Mouse (Mus musculus): Measurements from ENCODE around the gene Bpnt1. TPM values are rescaled to one million over a fixed set of nuclear protein-coding genes. Genes with fewer than 3 reads are reported as not detected.
A peak's percentile ranks its signal among the peaks of the same experiment; 100 is the strongest.

Gene Bpnt1
- total and polyA plus RNA-seq, 3 experiments = 3.5 to 13.3 (median 6.1) TPM

- Histone ChIP-seq H3K27me3 (ENCODE audit: insufficient read depth, low read length) (no peaks in the 10 kb centered on the region), H3K9me3 (replicated peaks) (no peaks in the 10 kb centered on the region), H3K4me3 (ENCODE audit: low read depth, low read length) (peak within 1 kb of the TSS; percentile 99), H3K36me3 (replicated peaks) (peaks cover 31% of the 10 kb centered on the region), H3K4me1 (ENCODE audit: insufficient read depth, low read depth, low read length) (peaks cover 22% of the 10 kb centered on the region)
- DNase-seq (ENCODE audit: low spot score) (peak; percentile 83), ATAC-seq (ENCODE audit: extremely low read depth, insufficient number of reproducible peaks, low FRiP score, poor library complexity, severe bottlenecking) (peak; percentile 90)
- TF ChIP-seq CTCF (IDR thresholded peaks at IDR 0.05; ENCODE audit: low read depth, low read length) (no peak), TAL1 (conservative IDR thresholded peaks at IDR 0.05; ENCODE audit: low read depth, low read length) (no peak), GATA2 (IDR thresholded peaks at IDR 0.05; ENCODE audit: borderline replicate concordance, low read depth, low read length) (no peak), GATA1 (IDR thresholded peaks at IDR 0.05; ENCODE audit: borderline replicate concordance, low read length) (no peak), POLR2AphosphoS5 (IDR thresholded peaks at IDR 0.05; ENCODE audit: insufficient replicate concordance, low read depth, low read length) (no peak)
These were observed 30.9 kb downstream of the Bpnt1 start, which contains the start of gene Eprs for GRCm38 (mm10) chr1:185362677-185363520. Gene Eprs, plus strand, starts transcription at chr1:185363044.

GRCm38 (mm10) chr1:185363526-185364182 lies 31.7 kb downstream of the Bpnt1 start:
- H3K9me3 ChIP-seq (replicated peaks) = no peaks in the 10 kb centered on the region
- DNase-seq (ENCODE audit: low spot score) = peak; percentile 43
- peak; percentile 62 for ATAC-seq (ENCODE audit: extremely low read depth, insufficient number of reproducible peaks, low FRiP score, poor library complexity, severe bottlenecking)
- peak overlapping the region; percentile 99 for H3K4me3 ChIP-seq (ENCODE audit: low read depth, low read length)
- TF ChIP-seq GATA1 (IDR thresholded peaks at IDR 0.05; ENCODE audit: borderline replicate concordance, low read length) = no peak
- TF ChIP-seq GATA2 (IDR thresholded peaks at IDR 0.05; ENCODE audit: borderline replicate concordance, low read depth, low read length) = no peak
- no peak for TF ChIP-seq CTCF (IDR thresholded peaks at IDR 0.05; ENCODE audit: low read depth, low read length)
- TF ChIP-seq POLR2AphosphoS5 (IDR thresholded peaks at IDR 0.05; ENCODE audit: insufficient replicate concordance, low read depth, low read length) = no peak
- TF ChIP-seq TAL1 (conservative IDR thresholded peaks at IDR 0.05; ENCODE audit: low read depth, low read length) = no peak
- H3K36me3 ChIP-seq (replicated peaks) = peaks cover 29% of the 10 kb centered on the region
- H3K27me3 ChIP-seq (ENCODE audit: insufficient read depth, low read length) = no peaks in the 10 kb centered on the region
- H3K4me1 ChIP-seq (ENCODE audit: insufficient read depth, low read depth, low read length) = peaks cover 22% of the 10 kb centered on the region

GRCm38 (mm10) chr1:185364183-185364540 lies 32.2 kb downstream of the Bpnt1 start:
- peak overlapping the region; percentile 99 for H3K4me3 ChIP-seq (ENCODE audit: low read depth, low read length)
- no peak for ATAC-seq (ENCODE audit: extremely low read depth, insufficient number of reproducible peaks, low FRiP score, poor library complexity, severe bottlenecking)
- no peak for TF ChIP-seq TAL1 (conservative IDR thresholded peaks at IDR 0.05; ENCODE audit: low read depth, low read length)
- no peak for TF ChIP-seq CTCF (IDR thresholded peaks at IDR 0.05; ENCODE audit: low read depth, low read length)
- TF ChIP-seq GATA2 (IDR thresholded peaks at IDR 0.05; ENCODE audit: borderline replicate concordance, low read depth, low read length) = no peak
- no peak for TF ChIP-seq GATA1 (IDR thresholded peaks at IDR 0.05; ENCODE audit: borderline replicate concordance, low read length)
- TF ChIP-seq POLR2AphosphoS5 (IDR thresholded peaks at IDR 0.05; ENCODE audit: insufficient replicate concordance, low read depth, low read length) = no peak
- H3K27me3 ChIP-seq (ENCODE audit: insufficient read depth, low read length) = no peaks in the 10 kb centered on the region
- no peak for DNase-seq (ENCODE audit: low spot score)
- H3K9me3 ChIP-seq (replicated peaks) = no peaks in the 10 kb centered on the region
- peaks cover 33% of the 10 kb centered on the region for H3K36me3 ChIP-seq (replicated peaks)
- peaks cover 22% of the 10 kb centered on the region for H3K4me1 ChIP-seq (ENCODE audit: insufficient read depth, low read depth, low read length)

- peaks cover 24% of the 10 kb centered on the region for H3K4me1 ChIP-seq (ENCODE audit: insufficient read depth, low read depth, low read length)
- no peak for TF ChIP-seq CTCF (IDR thresholded peaks at IDR 0.05; ENCODE audit: low read depth, low read length)
- no peak for TF ChIP-seq TAL1 (conservative IDR thresholded peaks at IDR 0.05; ENCODE audit: low read depth, low read length)
- TF ChIP-seq POLR2AphosphoS5 (IDR thresholded peaks at IDR 0.05; ENCODE audit: insufficient replicate concordance, low read depth, low read length) = no peak
- no peak for TF ChIP-seq GATA1 (IDR thresholded peaks at IDR 0.05; ENCODE audit: borderline replicate concordance, low read length)
- no peak for TF ChIP-seq GATA2 (IDR thresholded peaks at IDR 0.05; ENCODE audit: borderline replicate concordance, low read depth, low read length)
- H3K9me3 ChIP-seq (replicated peaks) = no peaks in the 10 kb centered on the region
- ATAC-seq (ENCODE audit: extremely low read depth, insufficient number of reproducible peaks, low FRiP score, poor library complexity, severe bottlenecking) (no peak), DNase-seq (ENCODE audit: low spot score) (no peak)
- no peaks in the 10 kb centered on the region for H3K27me3 ChIP-seq (ENCODE audit: insufficient read depth, low read length)
- H3K4me3 ChIP-seq (ENCODE audit: low read depth, low read length) = no peak overlapping the region
- peaks cover 62% of the 10 kb centered on the region for H3K36me3 ChIP-seq (replicated peaks)
These were observed 35.4 kb downstream of the Bpnt1 start for GRCm38 (mm10) chr1:185367383-185367782.

- Histone ChIP-seq H3K27me3 (ENCODE audit: insufficient read depth, low read length) (no peaks in the 10 kb centered on the region), H3K4me1 (ENCODE audit: insufficient read depth, low read depth, low read length) (peaks cover 17% of the 10 kb centered on the region), H3K4me3 (ENCODE audit: low read depth, low read length) (no peak overlapping the region), H3K9me3 (replicated peaks) (no peaks in the 10 kb centered on the region), H3K36me3 (replicated peaks) (peaks cover 84% of the 10 kb centered on the region)
- no peak for ATAC-seq (ENCODE audit: extremely low read depth, insufficient number of reproducible peaks, low FRiP score, poor library complexity, severe bottlenecking)
- DNase-seq (ENCODE audit: low spot score) = no peak
- TF ChIP-seq TAL1 (conservative IDR thresholded peaks at IDR 0.05; ENCODE audit: low read depth, low read length) (no peak), CTCF (IDR thresholded peaks at IDR 0.05; ENCODE audit: low read depth, low read length) (no peak), GATA2 (IDR thresholded peaks at IDR 0.05; ENCODE audit: borderline replicate concordance, low read depth, low read length) (no peak), POLR2AphosphoS5 (IDR thresholded peaks at IDR 0.05; ENCODE audit: insufficient replicate concordance, low read depth, low read length) (no peak), GATA1 (IDR thresholded peaks at IDR 0.05; ENCODE audit: borderline replicate concordance, low read length) (no peak)
These were observed 38.0 kb downstream of the Bpnt1 start for GRCm38 (mm10) chr1:185369979-185370378.

- H3K9me3 ChIP-seq (replicated peaks) = no peaks in the 10 kb centered on the region
- ATAC-seq (ENCODE audit: extremely low read depth, insufficient number of reproducible peaks, low FRiP score, poor library complexity, severe bottlenecking) = no peak
- DNase-seq (ENCODE audit: low spot score) = no peak
These were observed 44.4 kb downstream of the Bpnt1 start for GRCm38 (mm10) chr1:185376390-185376789.

More at GRCm38 (mm10) chr1:185376390-185376789, 44.4 kb downstream of the Bpnt1 start:
- Histone ChIP-seq H3K4me3 (ENCODE audit: low read depth, low read length) (no peak overlapping the region), H3K27me3 (ENCODE audit: insufficient read depth, low read length) (no peaks in the 10 kb centered on the region), H3K36me3 (replicated peaks) (peaks cover 97% of the 10 kb centered on the region), H3K4me1 (ENCODE audit: insufficient read depth, low read depth, low read length) (no peaks in the 10 kb centered on the region)
- TF ChIP-seq GATA2 (IDR thresholded peaks at IDR 0.05; ENCODE audit: borderline replicate concordance, low read depth, low read length) = no peak
- TF ChIP-seq TAL1 (conservative IDR thresholded peaks at IDR 0.05; ENCODE audit: low read depth, low read length) = no peak
- no peak for TF ChIP-seq GATA1 (IDR thresholded peaks at IDR 0.05; ENCODE audit: borderline replicate concordance, low read length)
